Mouse (Mus musculus) v-Abl transformed pro-B cells (cell line): ENCODE data around the gene Dennd1c.

Source experiments
- in situ Hi-C, 2 experiments: fragments of 400-800 bp; cut with MboI; formaldehyde crosslinking; loops; one replicate each; pipeline ENCODE4 v1.15.1; 2025; ENCODE audit not compliant: unreplicated experiment in 2 of 2

The Dennd1c gene

DNA sequence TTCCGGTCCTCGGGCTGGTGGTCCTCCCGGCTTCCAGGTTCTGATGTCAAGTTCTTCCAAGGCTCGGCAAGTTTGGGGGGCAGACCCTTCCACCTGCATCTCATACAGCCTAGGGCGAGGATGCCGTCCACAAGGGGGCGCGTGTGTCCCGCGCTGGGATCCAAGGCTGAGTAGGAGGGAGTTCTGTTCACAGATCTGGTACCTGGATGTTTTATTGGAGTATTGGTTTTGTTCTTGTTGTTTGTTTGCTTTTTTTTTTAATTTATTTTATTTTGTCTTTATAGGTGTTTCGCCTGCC lies 18.3 kb upstream of the Dennd1c start:
- in situ Hi-C loops, result loop anchor here (5.0 kb wide), 5 partner anchors 44 to 241 kb away; partner anchors contain the start of gene Alkbh7 (in 1 of the 2)

DNA sequence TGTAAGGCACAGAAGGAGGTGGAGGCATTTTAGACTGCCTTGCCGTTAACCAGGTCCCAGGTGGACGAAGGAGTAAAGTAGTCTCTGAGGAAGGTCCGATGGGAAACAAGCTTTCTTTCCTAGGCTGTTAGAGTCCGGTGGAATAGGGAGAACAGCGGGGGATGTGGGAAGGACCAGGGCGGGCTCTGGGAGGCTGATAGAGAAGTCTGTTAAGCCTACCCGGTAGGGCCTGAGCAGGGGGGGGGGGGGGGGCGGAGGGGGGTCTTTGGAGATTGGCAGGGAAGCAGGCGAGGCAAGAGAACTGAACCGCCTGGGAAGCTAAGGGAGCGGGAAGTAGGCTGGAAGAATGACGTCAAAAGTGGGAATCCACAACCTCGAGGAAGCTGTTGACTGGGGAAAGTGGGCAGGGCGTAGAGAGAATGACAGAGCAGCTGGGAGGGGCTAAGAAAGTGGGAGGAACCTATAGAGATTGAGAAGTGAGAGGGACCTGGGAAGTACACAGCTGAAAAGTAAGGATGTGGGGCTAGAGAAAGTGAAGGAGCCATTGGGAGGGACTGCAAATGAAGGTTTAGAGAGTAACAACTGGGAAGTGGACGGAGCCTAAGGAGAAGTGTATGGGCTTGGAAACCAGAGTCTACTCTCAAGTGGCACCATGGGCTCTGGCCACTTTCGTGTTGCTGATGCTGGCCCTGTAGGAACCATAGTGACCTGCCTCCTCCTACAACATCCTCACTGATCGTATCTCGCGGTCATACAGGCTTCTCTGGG lies 17.7 kb upstream of the Dennd1c start:
- in situ Hi-C loops, result loop anchor here (5.0 kb wide), 5 partner anchors 44 to 241 kb away; partner anchors contain the start of gene Alkbh7 (in 1 of the 2)

DNA sequence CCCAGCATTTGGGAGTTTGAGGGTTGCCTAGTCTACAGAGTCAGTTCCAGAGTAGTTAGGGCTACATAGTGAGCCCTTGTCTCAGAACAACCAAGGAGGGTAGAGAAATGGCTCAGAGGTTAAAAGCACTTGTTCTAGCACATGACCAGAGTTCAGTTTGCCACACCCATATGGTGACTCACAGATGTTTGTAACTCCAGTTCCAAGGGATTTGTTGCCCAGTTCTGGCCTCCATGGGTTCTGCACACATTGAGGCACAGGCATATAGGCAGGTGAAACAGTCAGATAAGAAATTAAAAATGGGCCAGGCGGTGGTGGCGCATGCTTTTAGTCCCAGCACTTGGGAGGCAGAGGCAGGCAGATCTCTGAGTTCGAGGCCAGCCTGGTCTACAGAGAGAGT lies 15.9 kb upstream of the Dennd1c start:
- in situ Hi-C loops, result no loop called here

DNA sequence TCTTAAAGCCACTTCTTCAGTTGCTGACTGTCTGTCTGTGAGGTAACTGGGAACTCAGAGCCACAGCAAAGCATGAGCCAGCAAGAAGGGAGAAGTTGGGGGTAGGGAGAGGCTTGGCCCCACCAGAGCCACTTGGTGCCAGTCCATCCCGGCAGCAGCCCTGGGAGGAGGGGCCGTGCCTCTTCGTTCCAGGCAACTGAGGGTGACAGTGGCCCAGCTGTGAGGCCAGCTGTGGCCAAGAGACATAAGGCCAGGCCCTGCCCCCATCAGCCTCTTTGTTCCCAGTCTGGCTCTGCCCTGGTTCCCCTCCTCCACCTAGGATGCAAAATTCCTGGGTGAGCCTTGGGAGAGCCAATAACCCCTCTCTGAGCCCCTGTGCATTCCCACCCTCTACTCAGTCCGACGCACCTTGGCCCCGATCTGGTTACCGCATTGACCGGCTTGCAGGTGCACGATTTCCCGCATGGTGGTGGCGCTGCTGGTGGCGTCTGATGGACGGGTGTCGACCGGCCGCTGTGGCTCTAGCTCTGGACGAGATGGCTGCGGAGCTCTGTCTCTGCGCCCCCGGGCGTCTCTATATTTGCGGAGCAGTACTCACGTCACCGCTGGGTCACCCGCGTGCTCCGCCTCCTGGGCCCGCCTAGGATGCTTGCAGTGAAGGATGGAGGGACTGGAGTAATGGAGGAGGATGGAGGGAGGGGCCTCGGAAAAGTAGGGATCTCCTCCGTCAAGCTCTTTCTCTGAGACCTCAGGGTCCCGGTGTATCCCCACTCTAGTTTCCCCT lies 8.9 kb upstream of the Dennd1c start, which contains the start of gene Tubb4a:
TSS of gene Tubb4a (minus strand) at position 734 of the 784 bp plus-strand sequence.
- in situ Hi-C loops, result no loop called here

DNA sequence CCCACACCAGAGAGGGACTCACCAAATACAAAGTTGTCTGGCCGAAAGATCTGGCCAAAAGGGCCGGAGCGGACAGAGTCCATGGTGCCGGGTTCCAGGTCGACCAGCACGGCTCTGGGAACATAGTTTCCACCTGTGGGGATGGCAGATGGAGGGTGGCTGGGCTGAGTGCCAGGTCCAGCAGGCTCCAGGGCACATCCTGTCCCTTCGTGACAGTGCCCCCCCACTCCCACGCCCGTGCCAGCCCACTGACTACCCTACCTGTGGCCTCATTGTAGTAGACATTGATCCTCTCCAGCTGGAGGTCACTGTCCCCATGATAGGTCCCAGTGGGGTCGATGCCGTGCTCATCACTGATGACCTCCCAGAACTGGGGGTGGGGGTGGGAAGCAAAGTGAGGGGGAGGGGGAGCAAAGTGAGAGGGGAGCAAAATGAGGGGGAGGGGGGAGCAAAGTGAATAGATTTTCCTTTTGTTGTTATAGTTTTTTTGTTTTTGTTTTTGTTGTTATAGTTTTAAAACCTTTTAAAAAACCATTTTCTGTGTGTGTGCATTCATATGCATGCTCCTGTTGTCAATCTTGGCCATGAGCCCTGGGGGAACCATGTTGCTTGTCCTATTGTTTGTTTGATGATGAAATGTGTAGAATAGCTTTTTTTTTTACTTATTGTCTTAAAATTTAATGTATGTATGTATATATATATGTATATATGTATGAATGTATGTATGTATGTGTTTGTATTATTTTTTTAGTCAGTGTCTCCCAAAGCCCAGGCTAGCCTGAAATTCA lies 7.8 kb upstream of the Dennd1c start:
- in situ Hi-C loops, result no loop called here

DNA sequence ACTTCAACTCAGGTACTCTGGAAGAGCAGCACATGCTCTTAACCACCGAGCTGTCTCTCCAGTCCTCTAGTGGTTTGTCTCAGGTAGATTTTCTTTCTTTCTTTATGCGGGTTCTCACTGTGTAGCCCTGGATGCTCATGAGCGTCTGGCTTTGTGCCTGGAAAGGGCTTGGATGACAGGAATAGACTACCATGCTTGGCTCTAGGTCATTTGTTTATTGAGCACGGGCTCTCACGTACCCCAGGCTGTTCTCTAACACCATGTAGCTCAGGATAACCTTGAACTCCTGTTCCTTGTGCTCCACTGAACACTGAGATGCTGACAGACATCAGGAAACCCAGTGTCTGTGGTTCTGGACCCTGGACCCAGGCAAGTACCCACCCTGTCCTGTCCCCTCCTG lies 4.2 kb upstream of the Dennd1c start:
- in situ Hi-C loops, result no loop called here

DNA sequence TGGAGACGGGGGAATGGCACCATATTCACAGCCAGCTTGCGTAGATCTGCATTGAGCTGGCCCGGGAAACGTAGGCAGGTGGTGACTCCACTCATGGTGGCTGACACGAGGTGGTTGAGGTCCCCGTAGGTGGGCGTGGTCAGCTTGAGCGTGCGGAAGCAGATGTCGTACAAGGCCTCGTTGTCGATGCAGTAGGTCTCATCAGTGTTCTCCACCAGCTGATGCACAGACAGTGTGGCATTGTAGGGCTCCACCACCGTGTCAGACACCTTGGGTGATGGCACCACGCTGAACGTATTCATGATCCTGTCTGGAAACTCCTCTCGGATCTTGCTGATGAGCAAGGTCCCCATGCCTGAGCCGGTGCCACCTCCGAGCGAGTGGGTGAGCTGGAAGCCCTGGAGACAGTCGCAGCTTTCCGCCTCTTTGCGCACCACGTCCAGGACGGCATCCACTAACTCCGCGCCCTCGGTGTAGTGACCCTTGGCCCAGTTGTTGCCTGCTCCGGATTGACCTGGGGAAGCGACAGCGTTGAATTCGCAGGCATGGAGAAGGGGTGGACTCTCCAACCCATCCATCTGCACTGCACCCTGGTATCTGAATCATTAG lies 3.0 kb upstream of the Dennd1c start:
- in situ Hi-C loops, result no loop called here

DNA sequence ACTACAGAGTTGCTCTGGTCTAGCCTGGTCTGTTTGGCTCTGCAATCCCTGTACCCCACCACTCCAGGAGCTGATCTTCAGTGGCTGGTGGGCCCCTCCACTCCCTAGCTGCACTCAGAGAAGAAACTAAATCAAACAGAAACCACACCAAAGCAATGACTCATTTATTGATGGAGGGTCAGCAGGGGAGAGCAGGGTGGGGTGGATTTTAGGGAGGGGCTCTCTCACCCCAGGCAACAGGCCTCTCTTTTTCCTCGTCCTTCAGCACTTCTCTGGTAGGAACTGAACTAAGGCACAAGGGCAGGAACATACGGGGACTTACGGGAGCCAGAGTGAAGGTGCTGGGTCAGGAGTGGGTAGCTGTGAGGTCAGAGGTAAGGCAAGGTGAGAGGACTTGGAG lies 1.6 kb upstream of the Dennd1c start:
- in situ Hi-C loops, result loop anchor here in 1 of 2 experiments (5.0 kb wide), 1 partner anchor 83 kb away; the partner anchor contains the start of gene Alkbh7

DNA sequence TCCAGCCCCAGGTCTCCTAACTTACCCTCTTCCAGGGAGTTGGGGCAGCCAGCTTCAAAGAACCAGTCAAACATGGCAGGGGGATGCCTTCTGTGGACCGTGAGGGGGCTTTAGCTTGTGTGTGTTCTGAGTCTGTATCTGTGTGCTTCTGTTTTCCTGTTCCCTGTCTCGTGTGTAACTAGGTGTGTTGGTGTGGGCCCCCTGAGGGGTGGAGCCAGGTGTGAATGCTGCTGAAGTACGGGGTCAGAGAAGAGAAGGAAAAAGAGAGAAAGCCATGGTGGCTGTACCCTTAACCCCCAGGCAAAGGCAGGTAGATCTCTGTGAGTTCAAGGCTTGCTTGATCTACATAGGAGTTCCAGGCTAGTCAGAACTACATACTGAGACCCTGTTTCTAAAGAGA lies 1.4 kb downstream of the Dennd1c start:
- in situ Hi-C loops, result loop anchor here in 1 of 2 experiments (5.0 kb wide), 1 partner anchor 80 kb away; the partner anchor contains the start of gene Alkbh7

DNA sequence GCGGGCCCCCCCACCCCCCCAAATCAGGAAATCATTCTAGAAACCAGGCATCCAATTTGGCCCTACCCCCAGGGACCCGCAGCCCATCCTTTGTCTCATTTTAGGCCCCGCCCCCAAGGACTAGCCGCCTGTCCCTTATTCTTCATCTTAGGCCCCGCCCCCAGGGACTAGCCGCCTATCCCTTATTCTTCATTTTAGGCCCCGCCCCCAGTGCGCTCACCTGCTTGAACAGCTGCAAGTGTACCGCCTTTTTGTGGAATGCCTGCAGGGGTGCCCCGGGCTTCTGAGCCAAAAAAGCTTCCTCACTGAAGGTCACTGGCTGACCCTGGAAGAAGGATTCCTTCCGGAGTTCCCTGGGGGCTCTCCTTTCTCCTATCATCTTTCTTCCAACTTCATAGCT lies 7.6 kb downstream of the Dennd1c start:
- in situ Hi-C loops, result no loop called here

DNA sequence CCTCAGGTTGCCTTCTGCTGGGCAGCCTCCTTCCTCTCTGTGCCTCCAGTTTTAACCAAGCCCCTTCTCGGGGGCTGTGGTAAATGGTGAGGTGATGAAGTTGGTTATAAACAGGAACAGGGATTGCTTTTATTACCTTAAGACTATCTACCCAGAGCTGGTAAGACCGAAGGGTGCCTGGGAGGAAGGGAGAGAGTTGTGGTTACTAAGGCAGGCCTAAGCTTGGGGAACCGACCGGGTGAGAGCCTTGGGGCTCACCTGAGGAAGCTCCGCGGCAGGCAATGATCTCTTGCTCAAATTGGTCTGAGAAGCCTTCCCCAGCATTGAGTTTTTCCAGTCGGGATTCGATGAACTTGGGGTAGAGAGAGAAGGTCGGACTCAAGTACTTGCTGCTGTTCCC lies 8.0 kb downstream of the Dennd1c start:
- in situ Hi-C loops, result no loop called here

DNA sequence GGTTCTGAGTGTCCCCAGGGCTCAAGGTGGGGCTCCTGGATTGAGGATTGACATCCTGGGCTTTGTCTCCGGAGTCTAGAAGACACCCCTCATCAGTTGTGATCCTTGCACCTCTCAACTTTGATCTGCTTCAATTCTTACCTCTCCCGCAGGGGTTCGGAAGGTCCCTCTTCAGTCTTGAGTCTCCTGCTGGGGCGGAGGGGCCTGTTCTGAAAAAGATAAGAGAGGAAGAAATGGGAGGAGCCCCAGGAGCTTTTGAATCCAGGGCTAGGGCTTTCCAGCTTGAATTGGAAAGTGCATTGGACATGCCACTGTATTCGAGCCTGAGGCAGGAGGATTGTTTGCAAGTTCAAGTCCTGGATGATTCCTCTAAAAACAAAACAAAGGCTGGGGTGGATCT lies 11.4 kb downstream of the Dennd1c start:
- in situ Hi-C loops, result loop anchor here (10.0 kb wide), 1 partner anchor 232 kb away; the partner anchor contains the start of gene Rfx2 (in 2 of the 2)

DNA sequence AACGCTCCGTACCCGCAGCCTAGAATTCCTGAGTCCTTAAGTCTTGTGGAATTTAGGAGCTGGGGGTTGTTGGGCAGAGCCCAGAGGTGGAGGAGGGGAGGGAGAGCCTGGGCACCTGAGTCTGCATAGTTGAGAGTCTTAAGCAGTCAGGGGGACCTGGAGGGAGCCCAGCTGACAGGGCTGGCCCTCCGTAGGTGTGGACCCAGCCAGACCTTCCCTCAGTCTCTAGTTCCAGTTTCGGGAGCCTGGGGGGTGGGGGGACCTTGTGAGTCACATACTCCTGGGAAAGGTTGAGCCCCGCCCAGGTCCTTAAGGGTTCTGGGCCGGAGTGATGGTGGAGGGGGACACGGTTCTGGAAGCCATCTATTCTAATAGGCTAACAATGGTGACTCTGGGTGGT lies 15.3 kb downstream of the Dennd1c start:
- in situ Hi-C loops, result loop anchor here (10.0 kb wide), 1 partner anchor 228 kb away; the partner anchor contains the start of gene Rfx2 (in 2 of the 2)

DNA sequence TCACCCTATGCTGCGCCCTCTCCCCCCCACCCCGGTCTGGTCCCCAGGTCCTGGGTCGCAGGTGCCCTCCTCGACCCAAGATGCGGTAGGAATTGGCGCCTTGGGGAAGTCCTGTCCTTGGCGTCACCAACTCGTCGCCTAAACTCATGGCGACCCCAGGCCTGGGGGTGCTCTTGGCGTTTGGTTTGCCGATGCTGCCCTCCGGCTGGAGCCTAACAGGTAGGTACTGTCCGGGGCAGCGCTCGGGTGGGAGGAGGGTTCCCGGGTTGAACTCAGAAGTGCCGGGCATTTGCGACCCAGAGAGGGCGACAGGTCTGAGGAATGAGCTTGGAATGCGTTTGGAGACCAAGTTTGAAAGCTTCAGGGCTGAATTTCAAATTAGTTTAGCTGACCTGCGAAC lies 15.8 kb downstream of the Dennd1c start:
- in situ Hi-C loops, result loop anchor here (10.0 kb wide), 1 partner anchor 228 kb away; the partner anchor contains the start of gene Rfx2 (in 2 of the 2)

DNA sequence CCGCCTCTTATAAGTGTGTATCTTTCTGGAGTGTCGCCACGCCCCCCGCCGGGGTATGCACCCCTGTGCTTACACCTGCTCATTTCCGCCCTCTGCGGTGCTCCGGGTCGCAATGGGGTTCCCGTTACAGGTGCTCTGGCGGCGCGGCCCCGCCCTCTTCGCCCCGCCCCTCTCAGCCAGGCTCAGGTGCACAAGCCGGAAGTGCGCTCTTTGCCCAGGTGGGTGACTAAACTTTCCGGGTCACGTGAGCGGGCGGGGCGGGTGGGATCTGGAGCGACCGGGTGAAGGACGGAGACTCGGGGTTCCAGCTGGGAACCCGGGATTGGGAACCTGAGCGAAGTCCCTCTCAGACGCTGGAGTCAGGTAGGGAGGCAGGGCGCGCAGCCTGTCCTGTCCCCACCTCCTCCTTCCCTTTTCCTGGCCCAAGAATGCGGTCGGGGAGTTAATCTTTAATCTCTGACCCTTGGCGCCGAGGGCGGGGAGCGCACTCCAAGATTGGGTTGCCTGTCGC lies 16.2 kb downstream of the Dennd1c start:
- in situ Hi-C loops, result loop anchor here (10.0 kb wide), 1 partner anchor 227 kb away; the partner anchor contains the start of gene Rfx2 (in 2 of the 2)

DNA sequence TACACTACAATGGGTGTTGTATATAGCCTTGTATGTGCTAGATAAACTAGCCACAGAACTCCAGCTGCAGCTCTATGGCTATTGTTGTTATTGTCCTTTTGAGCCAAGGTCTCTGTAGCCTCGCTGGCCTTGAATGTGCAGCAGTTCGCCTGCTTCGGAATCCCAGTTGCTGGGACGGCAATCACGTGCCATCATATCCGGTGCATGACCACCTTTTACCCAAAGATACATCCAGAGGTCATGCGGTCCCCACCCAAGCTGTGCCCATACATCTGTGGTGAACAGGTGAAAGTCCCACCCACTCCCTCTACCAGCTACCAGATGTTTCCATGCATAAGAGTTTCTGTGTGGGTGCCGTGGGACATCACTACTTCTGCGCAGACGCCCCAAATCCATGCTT lies 17.2 kb downstream of the Dennd1c start:
- in situ Hi-C loops, result loop anchor here (10.0 kb wide), 1 partner anchor 226 kb away; the partner anchor contains the start of gene Rfx2 (in 2 of the 2)

DNA sequence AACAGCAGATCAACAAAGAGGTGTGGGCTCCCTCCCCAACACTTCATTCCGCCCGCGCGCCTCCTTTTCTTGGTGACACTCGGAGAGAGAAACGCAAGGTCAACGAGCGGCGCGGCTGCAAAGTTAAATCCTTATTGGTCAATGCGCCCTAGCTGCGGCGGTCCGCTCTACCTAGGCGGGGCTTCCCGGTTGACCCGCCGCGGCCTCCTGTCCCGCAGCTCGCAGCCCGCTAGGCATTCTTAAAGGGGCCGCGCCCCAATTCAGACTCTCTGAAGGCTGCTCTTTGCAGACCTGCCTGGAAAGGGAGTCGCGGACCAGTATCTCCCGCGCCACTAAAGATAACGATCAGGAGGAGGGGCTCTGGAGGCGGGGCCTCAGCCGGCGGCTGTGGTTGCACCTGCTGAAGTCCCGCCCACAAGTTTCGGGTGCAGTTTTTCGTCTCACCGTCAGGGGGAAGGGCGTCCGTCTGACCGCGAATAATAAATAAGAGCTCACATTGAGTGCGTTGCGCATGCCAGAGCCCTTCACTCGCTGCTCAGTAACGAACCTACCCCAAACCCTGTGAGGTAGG lies 18.0 kb downstream of the Dennd1c start:
- in situ Hi-C loops, result loop anchor here (10.0 kb wide), 1 partner anchor 226 kb away; the partner anchor contains the start of gene Rfx2 (in 2 of the 2)

DNA sequence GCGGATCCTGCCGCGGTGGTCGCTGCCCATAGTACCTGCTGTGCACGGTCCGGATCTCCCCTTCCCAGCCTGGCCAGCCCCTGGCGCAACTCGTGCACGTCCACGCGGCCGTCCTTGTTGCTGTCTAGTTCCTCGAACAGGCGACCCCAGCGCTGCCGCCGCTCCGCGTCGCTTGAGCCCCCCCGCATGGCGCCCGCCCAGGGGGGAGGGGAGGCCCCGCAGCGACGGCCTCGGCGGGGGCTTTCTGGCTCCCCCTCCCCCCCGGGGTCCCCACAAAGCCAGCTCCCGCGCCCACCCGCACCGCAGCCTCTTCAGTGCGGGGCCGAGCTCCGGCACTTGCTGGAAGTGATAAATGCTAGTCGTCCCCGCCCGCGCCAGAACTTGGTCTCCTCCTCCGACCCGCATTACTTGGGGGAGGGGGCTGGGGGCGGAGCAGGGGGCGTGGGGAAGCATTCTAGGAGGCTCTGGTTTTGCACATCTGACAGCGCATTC lies 18.8 kb downstream of the Dennd1c start, which contains the start of gene Slc25a23:
TSS of gene Slc25a23 (minus strand) at position 378 of the 492 bp plus-strand sequence.
- in situ Hi-C loops, result no loop called here

DNA sequence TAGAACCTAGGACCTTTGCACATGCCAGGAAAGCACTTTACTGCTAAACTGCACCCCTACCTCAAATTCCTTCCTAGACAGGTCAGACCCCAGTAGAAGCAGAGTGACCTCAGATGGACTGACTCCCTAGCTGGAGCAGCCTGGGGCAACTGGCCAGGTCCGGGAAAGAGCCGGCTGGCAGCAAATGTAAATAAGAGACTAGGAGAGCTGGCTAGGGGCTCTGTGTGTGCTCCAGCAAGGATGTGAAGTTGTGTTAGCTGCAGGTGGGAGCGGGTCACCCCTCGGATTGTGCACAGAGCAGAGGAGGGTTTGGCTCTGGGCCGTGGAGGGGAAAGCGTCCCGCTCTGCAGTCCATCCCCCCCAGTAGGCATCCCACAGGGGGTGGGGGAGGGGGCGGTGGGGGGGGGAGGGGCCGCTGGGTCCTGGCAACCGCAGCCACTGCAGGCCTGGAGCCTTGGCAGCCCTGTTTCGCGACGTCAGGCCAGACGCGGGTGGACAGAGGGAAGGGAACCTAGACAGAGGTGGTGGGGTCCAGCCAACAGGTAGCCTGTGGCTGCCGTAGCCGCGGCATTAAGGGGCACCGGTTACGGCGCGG lies 19.3 kb downstream of the Dennd1c start, which contains the start of gene Crb3:
TSS of gene Crb3 (plus strand) at position 215 of the 595 bp plus-strand sequence.
- in situ Hi-C loops, result no loop called here
